Mouse (Mus musculus): ENCODE data around the gene Fam172a.

The Fam172a gene

GRCm38 (mm10) chr13:78102337-78102736 lies 400.5 kb downstream of the Fam172a start:
- no peak for DNase-seq (ENCODE audit: low spot score)

GRCm38 (mm10) chr13:78104851-78105250 lies 403.0 kb downstream of the Fam172a start:
- no peak for DNase-seq (ENCODE audit: low spot score)

GRCm38 (mm10) chr13:78110648-78111047 lies 408.8 kb downstream of the Fam172a start:
- no peak for DNase-seq (ENCODE audit: low spot score)

- no peak for DNase-seq (ENCODE audit: low spot score)
These were observed 412.1 kb downstream of the Fam172a start for GRCm38 (mm10) chr13:78113978-78114377.

GRCm38 (mm10) chr13:78118715-78119114 lies 416.9 kb downstream of the Fam172a start:
- no peak for DNase-seq (ENCODE audit: low spot score)

GRCm38 (mm10) chr13:78121991-78122390 lies 420.2 kb downstream of the Fam172a start:
- DNase-seq (ENCODE audit: low spot score) = no peak

GRCm38 (mm10) chr13:78123911-78124426 lies 422.1 kb downstream of the Fam172a start:
- DNase-seq (ENCODE audit: low spot score) = no peak

- DNase-seq (ENCODE audit: low spot score) = no peak
These were observed 455.6 kb downstream of the Fam172a start for GRCm38 (mm10) chr13:78157465-78157864.

- DNase-seq (ENCODE audit: low spot score) = no peak
These were observed 460.3 kb downstream of the Fam172a start for GRCm38 (mm10) chr13:78162149-78162548.

GRCm38 (mm10) chr13:78163087-78163958 lies 461.5 kb downstream of the Fam172a start:
- DNase-seq (ENCODE audit: low spot score) = peak; percentile 56

- no peak for DNase-seq (ENCODE audit: low spot score)
These were observed 463.1 kb downstream of the Fam172a start for GRCm38 (mm10) chr13:78164941-78165340.

- no peak for DNase-seq (ENCODE audit: low spot score)
These were observed 466.3 kb downstream of the Fam172a start for GRCm38 (mm10) chr13:78168166-78168565.

- peak; percentile 35 for DNase-seq (ENCODE audit: low spot score)
These were observed 469.5 kb downstream of the Fam172a start for GRCm38 (mm10) chr13:78171320-78171719.

- DNase-seq (ENCODE audit: low spot score) = no peak
These were observed 470.3 kb downstream of the Fam172a start for GRCm38 (mm10) chr13:78171984-78172636.

- no peak for DNase-seq (ENCODE audit: low spot score)
These were observed 471.0 kb downstream of the Fam172a start for GRCm38 (mm10) chr13:78172861-78173260.

- DNase-seq (ENCODE audit: low spot score) = no peak
These were observed 472.4 kb downstream of the Fam172a start for GRCm38 (mm10) chr13:78174191-78174590.

- no peak for DNase-seq (ENCODE audit: low spot score)
These were observed 473.1 kb downstream of the Fam172a start for GRCm38 (mm10) chr13:78174891-78175290.

- no peak for DNase-seq (ENCODE audit: low spot score)
These were observed 474.1 kb downstream of the Fam172a start for GRCm38 (mm10) chr13:78175821-78176380.

GRCm38 (mm10) chr13:78177381-78177950 lies 475.6 kb downstream of the Fam172a start:
- no peak for DNase-seq (ENCODE audit: low spot score)

- no peak for DNase-seq (ENCODE audit: low spot score)
These were observed 476.2 kb downstream of the Fam172a start for GRCm38 (mm10) chr13:78178021-78178420.

GRCm38 (mm10) chr13:78178771-78179170 lies 476.9 kb downstream of the Fam172a start:
- no peak for DNase-seq (ENCODE audit: low spot score)

All from urinary bladder, postnatal 25 days (tissue).